Mouse (Mus musculus): ENCODE results near the gene Txn2. TPM values are rescaled to one million over a fixed set of nuclear protein-coding genes. Genes with fewer than 3 reads are reported as not detected.
A peak's percentile ranks its signal among the peaks of the same experiment; 100 is the strongest.

Gene Txn2
- polyA plus RNA-seq, 1 experiment from 2014 or later, result 304 TPM

- no peak overlapping the region for H3K4me2 ChIP-seq (ENCODE audit: low read length)
- no peak for ATAC-seq (ENCODE audit: insufficient number of reproducible peaks, insufficient read depth, low FRiP score, low read depth)
- no peaks in the 10 kb centered on the region for H3K36me3 ChIP-seq (ENCODE audit: control insufficient read depth, insufficient read depth, low read length)
- H3K9ac ChIP-seq (ENCODE audit: low read length), result no peak overlapping the region
- no peak overlapping the region for H3K4me3 ChIP-seq (ENCODE audit: control insufficient read depth in 1 of 2, insufficient read depth in 1 of 2, low read depth in 1 of 2, low read length in 2 of 2)
- peaks cover 12 to 13% of the 10 kb centered on the region in 2 experiments; a peak in 3 of 4 replicates for H3K4me1 ChIP-seq (ENCODE audit: control insufficient read depth in 2 of 2, insufficient read depth in 2 of 2, low read length in 2 of 2)
- WGBS, result 83% methylated on average over 6 of the region's 6 CpGs
- no peaks in the 10 kb centered on the region for H3K27me3 ChIP-seq (ENCODE audit: control insufficient read depth, insufficient read depth, low read length)
- H3K27ac ChIP-seq (replicated peaks in 1 of 2; ENCODE audit: control insufficient read depth in 1 of 2, insufficient read depth in 1 of 2, low read depth in 2 of 2, low read length in 2 of 2), result no peak overlapping the region
- H3K9me3 ChIP-seq (ENCODE audit: control insufficient read depth, low read length), result no peaks in the 10 kb centered on the region
These were observed 43.6 kb downstream of the Txn2 start for GRCm38 (mm10) chr15:77885159-77885558.

- no peak overlapping the region for H3K4me3 ChIP-seq (ENCODE audit: control insufficient read depth in 1 of 2, insufficient read depth in 1 of 2, low read depth in 1 of 2, low read length in 2 of 2)
- H3K36me3 ChIP-seq (ENCODE audit: control insufficient read depth, insufficient read depth, low read length), result no peaks in the 10 kb centered on the region
- 58% methylated on average over 4 of the region's 4 CpGs for WGBS
- no peak overlapping the region for H3K4me2 ChIP-seq (ENCODE audit: low read length)
- no peaks in the 10 kb centered on the region for H3K27me3 ChIP-seq (ENCODE audit: control insufficient read depth, insufficient read depth, low read length)
- H3K4me1 ChIP-seq (ENCODE audit: control insufficient read depth in 2 of 2, insufficient read depth in 2 of 2, low read length in 2 of 2), result peaks cover 12 to 13% of the 10 kb centered on the region in 2 experiments; a peak in 3 of 4 replicates
- H3K27ac ChIP-seq (replicated peaks in 1 of 2; ENCODE audit: control insufficient read depth in 1 of 2, insufficient read depth in 1 of 2, low read depth in 2 of 2, low read length in 2 of 2), result peak overlapping the region; percentile 5 to 42; a peak in 2 of 4 replicates
- H3K9me3 ChIP-seq (ENCODE audit: control insufficient read depth, low read length), result no peaks in the 10 kb centered on the region
- no peak overlapping the region for H3K9ac ChIP-seq (ENCODE audit: low read length)
- no peak for ATAC-seq (ENCODE audit: insufficient number of reproducible peaks, insufficient read depth, low FRiP score, low read depth)
These were observed 45.2 kb downstream of the Txn2 start for GRCm38 (mm10) chr15:77883697-77884010.

GRCm38 (mm10) chr15:77882797-77883696 lies 45.8 kb downstream of the Txn2 start:
- Histone ChIP-seq H3K36me3 (ENCODE audit: control insufficient read depth, insufficient read depth, low read length) (no peaks in the 10 kb centered on the region), H3K4me2 (ENCODE audit: low read length) (peak overlapping the region; percentile 8; the same call in 1 of the 2 replicates), H3K27ac (replicated peaks in 1 of 2; ENCODE audit: control insufficient read depth in 1 of 2, insufficient read depth in 1 of 2, low read depth in 2 of 2, low read length in 2 of 2) (peak overlapping the region; percentile 30 to 42; a peak in 2 of 4 replicates), H3K9me3 (ENCODE audit: control insufficient read depth, low read length) (no peaks in the 10 kb centered on the region), H3K4me3 (ENCODE audit: control insufficient read depth in 1 of 2, insufficient read depth in 1 of 2, low read depth in 1 of 2, low read length in 2 of 2) (no peak overlapping the region), H3K9ac (ENCODE audit: low read length) (peak overlapping the region; percentile 5; the same call in 1 of the 2 replicates), H3K27me3 (ENCODE audit: control insufficient read depth, insufficient read depth, low read length) (no peaks in the 10 kb centered on the region), H3K4me1 (ENCODE audit: control insufficient read depth in 2 of 2, insufficient read depth in 2 of 2, low read length in 2 of 2) (peaks cover 12 to 13% of the 10 kb centered on the region in 2 experiments; a peak in 3 of 4 replicates)
- 17% methylated on average over 16 of the region's 17 CpGs for WGBS
- ATAC-seq (ENCODE audit: insufficient number of reproducible peaks, insufficient read depth, low FRiP score, low read depth), result peak; percentile 36; the same call in 1 of the 2 replicates

- Histone ChIP-seq H3K4me2 (ENCODE audit: low read length) (no peak overlapping the region), H3K4me3 (ENCODE audit: control insufficient read depth in 1 of 2, insufficient read depth in 1 of 2, low read depth in 1 of 2, low read length in 2 of 2) (no peak overlapping the region), H3K4me1 (ENCODE audit: control insufficient read depth in 2 of 2, insufficient read depth in 2 of 2, low read length in 2 of 2) (peaks cover 12 to 13% of the 10 kb centered on the region in 2 experiments; a peak in 3 of 4 replicates), H3K36me3 (ENCODE audit: control insufficient read depth, insufficient read depth, low read length) (no peaks in the 10 kb centered on the region), H3K27me3 (ENCODE audit: control insufficient read depth, insufficient read depth, low read length) (no peaks in the 10 kb centered on the region), H3K9me3 (ENCODE audit: control insufficient read depth, low read length) (no peaks in the 10 kb centered on the region), H3K27ac (replicated peaks in 1 of 2; ENCODE audit: control insufficient read depth in 1 of 2, insufficient read depth in 1 of 2, low read depth in 2 of 2, low read length in 2 of 2) (no peak overlapping the region), H3K9ac (ENCODE audit: low read length) (no peak overlapping the region)
- WGBS, result 53% methylated on average over 6 of the region's 6 CpGs
- ATAC-seq (ENCODE audit: insufficient number of reproducible peaks, insufficient read depth, low FRiP score, low read depth), result no peak
These were observed 46.5 kb downstream of the Txn2 start for GRCm38 (mm10) chr15:77882297-77882696.

- Histone ChIP-seq H3K36me3 (ENCODE audit: control insufficient read depth, insufficient read depth, low read length) (no peaks in the 10 kb centered on the region), H3K4me1 (ENCODE audit: control insufficient read depth in 2 of 2, insufficient read depth in 2 of 2, low read length in 2 of 2) (peaks cover 12 to 13% of the 10 kb centered on the region in 2 experiments; a peak in 3 of 4 replicates), H3K9me3 (ENCODE audit: control insufficient read depth, low read length) (no peaks in the 10 kb centered on the region), H3K9ac (ENCODE audit: low read length) (no peak overlapping the region), H3K4me2 (ENCODE audit: low read length) (no peak overlapping the region), H3K27me3 (ENCODE audit: control insufficient read depth, insufficient read depth, low read length) (no peaks in the 10 kb centered on the region), H3K4me3 (ENCODE audit: control insufficient read depth in 1 of 2, insufficient read depth in 1 of 2, low read depth in 1 of 2, low read length in 2 of 2) (no peak overlapping the region), H3K27ac (replicated peaks in 1 of 2; ENCODE audit: control insufficient read depth in 1 of 2, insufficient read depth in 1 of 2, low read depth in 2 of 2, low read length in 2 of 2) (no peak overlapping the region)
- 62% methylated on average over 5 of the region's 5 CpGs for WGBS
- no peak for ATAC-seq (ENCODE audit: insufficient number of reproducible peaks, insufficient read depth, low FRiP score, low read depth)
These were observed 47.1 kb downstream of the Txn2 start for GRCm38 (mm10) chr15:77881698-77882097.

- Histone ChIP-seq H3K4me3 (ENCODE audit: control insufficient read depth in 1 of 2, insufficient read depth in 1 of 2, low read depth in 1 of 2, low read length in 2 of 2) (no peak overlapping the region), H3K27ac (replicated peaks in 1 of 2; ENCODE audit: control insufficient read depth in 1 of 2, insufficient read depth in 1 of 2, low read depth in 2 of 2, low read length in 2 of 2) (no peak overlapping the region), H3K9ac (ENCODE audit: low read length) (no peak overlapping the region), H3K4me2 (ENCODE audit: low read length) (no peak overlapping the region), H3K36me3 (ENCODE audit: control insufficient read depth, insufficient read depth, low read length) (no peaks in the 10 kb centered on the region), H3K9me3 (ENCODE audit: control insufficient read depth, low read length) (no peaks in the 10 kb centered on the region), H3K4me1 (ENCODE audit: control insufficient read depth in 2 of 2, insufficient read depth in 2 of 2, low read length in 2 of 2) (peaks cover 11 to 12% of the 10 kb centered on the region in 2 experiments; a peak in 3 of 4 replicates), H3K27me3 (ENCODE audit: control insufficient read depth, insufficient read depth, low read length) (no peaks in the 10 kb centered on the region)
- ATAC-seq (ENCODE audit: insufficient number of reproducible peaks, insufficient read depth, low FRiP score, low read depth), result no peak
- 82% methylated on average over 5 of the region's 5 CpGs for WGBS
These were observed 48.1 kb downstream of the Txn2 start for GRCm38 (mm10) chr15:77880738-77881137.

GRCm38 (mm10) chr15:77879756-77880155 lies 49.0 kb downstream of the Txn2 start:
- no peak for ATAC-seq (ENCODE audit: insufficient number of reproducible peaks, insufficient read depth, low FRiP score, low read depth)
- H3K27me3 ChIP-seq (ENCODE audit: control insufficient read depth, insufficient read depth, low read length), result no peaks in the 10 kb centered on the region
- H3K9ac ChIP-seq (ENCODE audit: low read length), result no peak overlapping the region
- no peak overlapping the region for H3K27ac ChIP-seq (replicated peaks in 1 of 2; ENCODE audit: control insufficient read depth in 1 of 2, insufficient read depth in 1 of 2, low read depth in 2 of 2, low read length in 2 of 2)
- no peak overlapping the region for H3K4me2 ChIP-seq (ENCODE audit: low read length)
- no peaks in the 10 kb centered on the region for H3K9me3 ChIP-seq (ENCODE audit: control insufficient read depth, low read length)
- H3K36me3 ChIP-seq (ENCODE audit: control insufficient read depth, insufficient read depth, low read length), result no peaks in the 10 kb centered on the region
- H3K4me3 ChIP-seq (ENCODE audit: control insufficient read depth in 1 of 2, insufficient read depth in 1 of 2, low read depth in 1 of 2, low read length in 2 of 2), result no peak overlapping the region
- 82% methylated on average over 3 of the region's 3 CpGs for WGBS
- H3K4me1 ChIP-seq (ENCODE audit: control insufficient read depth in 2 of 2, insufficient read depth in 2 of 2, low read length in 2 of 2), result peaks cover 11 to 12% of the 10 kb centered on the region in 2 experiments; a peak in 3 of 4 replicates
